Mouse (Mus musculus): ENCODE measurements around the gene Pknox1.
"Not testable (repeated sequence)": the region's sequence is repeated elsewhere in the genome, so short reads cannot be mapped to it uniquely, and the experiment has no call there.

The Pknox1 gene

GRCm38 (mm10) chr17:31598593-31598992, 34.1 kb downstream of the Pknox1 start:
- DNase-seq: no peak

GRCm38 (mm10) chr17:31606424-31606823, 41.9 kb downstream of the Pknox1 start:
- DNase-seq: no peak

- no peak for DNase-seq
Observed at GRCm38 (mm10) chr17:31607256-31607951, 42.9 kb downstream of the Pknox1 start.

GRCm38 (mm10) chr17:31609173-31609572, 44.6 kb downstream of the Pknox1 start:
- DNase-seq: not testable (repeated sequence)

- DNase-seq: no peak
Observed at GRCm38 (mm10) chr17:31609895-31610294, 45.4 kb downstream of the Pknox1 start.

- no peak for DNase-seq
Observed at GRCm38 (mm10) chr17:31613086-31613755, 48.7 kb downstream of the Pknox1 start.

GRCm38 (mm10) chr17:31623101-31623500, 58.6 kb downstream of the Pknox1 start:
- DNase-seq: no peak

- DNase-seq: no peak
Observed at GRCm38 (mm10) chr17:31627961-31628360, 63.4 kb downstream of the Pknox1 start.

GRCm38 (mm10) chr17:31631081-31631800, 66.7 kb downstream of the Pknox1 start:
- no peak for DNase-seq

GRCm38 (mm10) chr17:31633007-31633406, 68.5 kb downstream of the Pknox1 start:
- DNase-seq: no peak

- DNase-seq: no peak
Observed at GRCm38 (mm10) chr17:31634896-31635295, 70.4 kb downstream of the Pknox1 start.

GRCm38 (mm10) chr17:31635781-31636180, 71.2 kb downstream of the Pknox1 start:
- no peak for DNase-seq

GRCm38 (mm10) chr17:31636277-31636941, 71.9 kb downstream of the Pknox1 start:
- no peak for DNase-seq

- DNase-seq: peak; percentile 34 to 42
Observed at GRCm38 (mm10) chr17:31636942-31637811, 72.6 kb downstream of the Pknox1 start, which contains the start of gene Cbs. Gene Cbs (minus strand): TSS chr17:31637238.

GRCm38 (mm10) chr17:31637866-31638570, 73.5 kb downstream of the Pknox1 start:
- no peak for DNase-seq

- DNase-seq: no peak
Observed at GRCm38 (mm10) chr17:31639651-31640050, 75.1 kb downstream of the Pknox1 start.

- DNase-seq: no peak
Observed at GRCm38 (mm10) chr17:31642331-31642730, 77.8 kb downstream of the Pknox1 start.

- DNase-seq: no peak
Observed at GRCm38 (mm10) chr17:31642913-31643312, 78.4 kb downstream of the Pknox1 start.

GRCm38 (mm10) chr17:31646199-31647002, 81.9 kb downstream of the Pknox1 start:
- no peak for DNase-seq

- DNase-seq: no peak
Observed at GRCm38 (mm10) chr17:31652152-31652551, 87.6 kb downstream of the Pknox1 start.
